Mouse (Mus musculus) 3134 (cell line): ENCODE results near the gene Rtl4.

Experiments
- DNase-seq: peaks from one replicate; pipeline ENCODE4 v3.0.0-alpha.2; 2011; ENCODE audit warnings: low spot score; ENCODE audit not compliant: insufficient read length; ENCODE audit errors: extremely low read depth

The Rtl4 gene

DNA sequence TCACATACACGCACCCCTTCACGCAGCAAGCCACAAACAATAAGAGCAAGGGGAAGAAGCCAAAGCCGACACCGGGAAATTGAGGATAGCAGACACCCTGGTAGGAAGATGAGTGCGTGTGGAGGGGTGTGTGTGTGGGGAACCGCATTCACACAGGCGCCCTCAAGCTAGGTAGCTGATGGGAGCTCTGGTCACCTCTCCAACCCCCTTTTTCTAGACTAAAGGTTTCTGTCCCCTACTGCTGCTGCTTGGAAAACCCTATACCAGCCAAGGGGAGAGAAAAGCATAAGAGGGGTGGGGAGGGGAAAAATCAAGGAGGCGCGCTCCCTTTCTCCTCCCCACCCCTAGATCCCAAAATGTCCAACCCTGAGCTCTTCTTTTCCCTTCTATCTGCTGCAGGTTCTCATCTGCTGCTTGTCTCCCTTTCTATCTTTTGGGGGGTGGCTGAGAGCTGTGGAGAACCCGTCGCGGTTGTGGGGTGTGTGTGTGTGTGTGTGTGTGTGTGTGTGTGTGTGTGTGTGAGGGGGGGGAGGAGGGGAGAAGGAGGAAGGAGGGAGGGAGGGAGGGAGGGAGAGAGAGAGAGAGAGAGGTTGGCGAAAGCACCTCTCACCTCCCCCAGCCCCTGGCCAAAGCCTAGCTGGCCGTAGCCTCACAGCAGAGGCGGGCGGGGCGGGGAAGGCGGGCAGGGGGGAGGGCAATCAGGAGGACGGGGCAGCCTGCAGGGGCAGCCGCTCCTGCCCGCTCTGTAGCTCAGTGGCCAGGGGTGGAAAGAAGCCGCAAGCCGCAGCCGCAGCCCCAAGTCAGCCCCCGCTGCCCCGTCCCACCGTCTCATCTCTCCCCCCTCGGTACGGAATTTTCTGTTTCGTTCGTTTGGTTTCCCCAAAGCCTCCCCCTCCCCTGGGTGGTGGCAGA is at the start of gene Rtl4:
Gene Rtl4 (plus strand): TSS at position 701 of the 912 bp plus-strand sequence.
- no peak for DNase-seq

DNA sequence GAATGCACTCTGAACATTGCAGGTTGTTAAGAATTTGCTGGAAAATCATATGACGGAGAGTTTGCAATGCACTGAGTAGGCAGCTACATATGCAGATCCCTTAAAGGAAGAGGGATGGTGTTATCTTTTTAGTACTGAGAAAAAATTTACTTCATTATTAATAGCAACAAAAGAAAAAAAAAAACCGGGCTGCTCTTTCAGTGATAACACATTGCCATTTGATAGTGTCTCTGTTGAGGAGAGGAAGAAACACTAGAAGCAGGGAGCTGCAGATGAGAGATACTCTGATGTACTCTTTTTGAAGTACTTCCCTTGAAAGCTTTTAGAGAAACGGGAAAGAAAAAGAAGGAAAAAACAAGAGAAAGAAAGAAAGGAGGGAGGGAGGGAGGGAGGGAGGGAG is 44.0 kb upstream of the Rtl4 start:
- no peak for DNase-seq

DNA sequence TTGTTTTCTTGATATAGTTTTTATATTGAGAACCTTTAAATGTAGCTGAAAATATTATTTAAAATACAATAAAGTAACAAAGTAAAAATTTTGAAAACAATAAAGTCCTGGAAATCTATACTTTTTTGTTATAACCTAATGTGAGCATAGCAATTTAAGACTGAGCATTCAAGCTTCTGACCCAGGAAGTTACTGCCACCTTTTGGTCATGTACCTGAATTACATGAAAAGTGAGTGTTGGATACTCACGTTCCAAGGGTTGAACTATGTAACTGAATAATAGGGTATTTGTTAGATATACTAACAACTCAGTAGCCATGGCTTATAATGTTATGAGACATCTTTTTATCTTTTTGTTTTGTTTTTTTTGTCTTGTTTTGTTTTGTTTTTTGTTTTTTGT is 43.3 kb upstream of the Rtl4 start:
- no peak for DNase-seq

DNA sequence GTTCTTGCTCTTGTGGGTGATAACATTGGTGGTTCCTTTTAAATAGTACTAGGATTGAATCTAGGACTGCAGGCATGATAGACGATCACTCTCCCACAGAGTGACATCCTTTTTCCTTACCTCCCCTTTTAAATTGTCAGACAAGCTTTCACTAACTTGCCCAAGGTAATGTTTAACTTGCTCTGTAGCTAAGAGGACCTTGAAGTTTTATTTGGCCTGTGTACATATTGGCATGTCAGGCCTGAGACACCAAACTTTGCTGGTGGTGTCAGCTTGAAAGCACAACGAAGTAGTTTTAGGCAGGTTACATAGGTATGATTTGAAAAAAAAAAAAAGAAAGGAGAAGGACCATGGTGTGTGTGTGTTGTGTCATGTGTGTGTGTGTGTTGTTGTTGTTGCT is 36.5 kb upstream of the Rtl4 start:
- DNase-seq = no peak

DNA sequence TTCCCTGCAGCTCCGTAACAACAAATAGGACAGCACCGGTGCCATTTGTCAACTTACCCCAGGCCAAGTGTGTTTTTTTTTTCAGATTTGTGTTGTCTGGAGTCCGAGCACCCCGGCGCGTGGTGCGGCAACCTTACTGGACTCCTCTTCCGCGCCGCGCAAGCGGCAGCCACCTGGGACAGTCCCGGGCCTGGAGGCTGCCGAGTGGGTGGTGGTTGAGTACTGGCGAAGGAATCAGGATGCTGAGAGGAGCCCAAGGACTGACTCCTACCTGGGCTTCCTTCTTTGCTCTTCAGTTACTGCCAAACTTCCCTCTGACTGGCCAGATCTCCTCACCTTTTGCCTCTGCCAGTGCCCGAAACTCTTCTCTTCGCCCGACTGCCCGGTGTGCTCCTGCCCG is 965 bp upstream of the Rtl4 start:
- DNase-seq = no peak

DNA sequence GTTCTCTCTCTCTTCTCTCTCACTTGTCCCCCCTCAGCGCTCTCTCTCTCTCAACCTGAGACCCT is 733 bp upstream of the Rtl4 start, which contains the start of gene Trpc5:
Gene Trpc5 (minus strand): TSS at position 39 of the 65 bp plus-strand sequence.
- DNase-seq = no peak

DNA sequence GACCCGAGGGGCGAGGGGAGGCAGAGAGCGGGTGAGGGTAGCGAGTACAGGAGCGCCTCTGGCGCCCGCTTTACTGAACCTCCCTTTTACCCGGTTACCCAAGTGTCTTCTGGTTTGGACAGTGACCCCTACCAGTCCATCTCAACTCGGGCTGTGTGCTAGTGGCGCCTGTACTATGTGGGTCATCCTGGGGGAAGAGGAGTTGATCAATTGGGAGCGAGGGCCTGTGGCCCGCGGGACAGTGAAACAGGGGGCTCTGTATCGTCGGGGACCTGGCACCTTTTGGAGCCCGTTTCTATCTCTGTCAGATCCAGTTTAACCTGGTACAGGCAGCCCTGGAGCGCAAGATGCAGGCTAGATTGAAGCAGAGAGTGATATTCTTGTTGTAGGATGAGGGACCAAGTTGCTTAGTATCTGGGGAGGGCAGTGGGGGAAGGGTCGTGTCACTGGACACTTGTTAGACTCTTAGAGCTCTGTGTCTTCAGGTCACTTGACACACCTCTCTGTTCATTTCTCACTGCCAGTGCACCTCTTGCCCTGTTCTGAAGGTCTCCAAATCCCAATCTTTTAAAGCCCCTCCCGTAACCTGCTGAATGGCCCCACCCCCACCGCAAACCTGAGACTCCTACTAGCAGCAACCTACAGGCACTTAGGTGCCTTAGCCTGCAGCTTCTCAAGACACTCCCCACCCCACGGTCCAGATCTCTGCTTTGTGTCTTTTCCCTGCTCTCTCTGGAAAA is 582 bp downstream of the Rtl4 start:
- DNase-seq = no peak

DNA sequence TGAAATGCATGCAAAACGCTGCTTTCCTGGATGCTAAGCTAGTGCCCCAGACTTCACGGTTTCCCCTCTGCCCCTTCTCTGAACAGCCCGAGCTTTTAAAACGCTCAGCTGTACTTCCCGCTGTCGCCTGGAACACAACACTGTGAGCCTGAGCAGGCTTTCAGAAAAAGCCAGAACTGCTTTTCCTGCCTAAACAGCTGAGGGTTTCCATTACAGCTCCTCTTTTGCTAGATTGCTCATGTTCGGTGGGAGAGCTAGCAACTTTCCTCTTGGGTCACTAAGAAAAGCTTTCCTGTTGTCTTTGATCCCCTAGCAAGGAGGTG is 1.1 kb downstream of the Rtl4 start:
- DNase-seq = no peak

DNA sequence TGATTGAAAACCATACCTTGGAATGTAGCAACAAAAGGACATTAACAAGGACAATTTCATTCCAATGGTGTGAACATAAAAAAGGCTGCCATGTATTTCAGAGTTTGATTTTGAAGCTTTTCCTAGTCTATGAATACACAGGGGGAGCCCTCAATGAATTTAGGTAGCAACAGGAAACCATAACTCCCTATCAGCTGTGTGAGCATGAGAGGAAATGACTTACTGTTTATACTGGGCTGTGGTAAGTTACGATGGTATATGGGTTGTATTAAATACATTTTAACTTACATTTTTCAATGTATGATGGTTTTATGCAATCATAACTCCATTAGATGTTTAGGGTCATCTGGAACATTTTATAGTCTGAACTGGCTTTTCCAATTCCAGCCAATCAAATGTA is 27.6 kb downstream of the Rtl4 start:
- no peak for DNase-seq

DNA sequence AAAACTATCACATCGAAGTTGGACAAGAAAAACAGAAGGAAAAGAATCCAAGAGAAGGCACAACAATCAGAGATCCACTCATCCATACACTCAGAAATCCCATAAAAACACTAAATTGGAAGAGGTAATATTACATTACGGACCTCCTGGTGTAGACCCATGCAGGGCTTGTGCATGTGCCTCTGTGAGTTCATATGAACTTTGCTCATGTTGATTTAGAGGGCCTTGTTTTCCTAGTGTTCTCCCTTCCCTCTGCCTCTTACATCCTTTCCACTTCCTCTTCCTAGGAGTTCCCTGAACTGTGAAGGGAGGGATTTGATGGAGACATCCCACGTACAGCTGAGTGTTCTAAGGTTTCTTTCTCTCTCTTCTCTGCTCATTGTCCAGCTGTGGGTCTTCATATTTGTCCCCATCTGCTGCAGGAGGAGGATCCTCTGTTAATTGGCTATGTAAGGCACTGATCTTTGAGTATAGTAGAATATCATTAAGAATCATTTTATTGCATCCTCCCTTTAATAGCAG is 58.9 kb downstream of the Rtl4 start:
- DNase-seq = no peak

DNA sequence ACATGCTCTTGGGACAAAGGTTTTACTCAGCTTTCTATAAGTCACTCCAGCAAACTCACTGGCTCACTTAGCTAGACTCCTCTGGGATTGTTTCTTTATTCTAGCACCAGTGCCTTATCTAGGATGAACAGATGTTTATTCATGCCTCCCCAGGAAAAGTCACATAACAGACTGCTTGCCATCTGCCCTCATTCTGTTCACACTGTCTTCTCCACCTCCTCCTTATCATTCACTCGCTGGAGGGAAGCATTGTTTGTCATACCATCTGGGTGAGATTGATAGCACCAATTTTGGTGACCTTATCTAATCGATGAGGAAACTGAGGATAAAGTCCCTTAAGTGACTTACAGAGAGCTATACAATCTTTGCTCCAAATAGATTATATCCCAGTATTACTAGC is 298.3 kb downstream of the Rtl4 start:
- no peak for DNase-seq

DNA sequence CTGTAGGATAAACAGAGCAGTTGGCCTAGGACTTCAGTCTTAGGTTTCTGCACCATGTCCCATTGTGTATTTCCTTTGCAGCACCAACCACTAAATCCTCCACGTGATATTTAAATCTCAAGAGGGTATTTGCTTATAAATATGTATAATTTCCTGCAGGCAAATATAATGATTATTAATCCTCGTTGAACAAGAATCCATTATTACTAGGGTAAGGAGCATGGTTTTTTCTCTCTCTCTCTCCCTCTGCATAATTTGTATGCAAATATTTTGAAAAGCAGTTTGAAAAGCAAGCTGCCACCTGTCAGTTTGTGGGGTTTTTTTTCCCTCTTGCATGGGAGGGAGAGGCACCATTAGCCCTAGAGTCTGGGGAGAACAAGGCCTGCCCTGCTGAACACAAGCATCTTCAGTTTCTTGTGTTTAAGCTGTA is 376.8 kb downstream of the Rtl4 start:
- DNase-seq = no peak

DNA sequence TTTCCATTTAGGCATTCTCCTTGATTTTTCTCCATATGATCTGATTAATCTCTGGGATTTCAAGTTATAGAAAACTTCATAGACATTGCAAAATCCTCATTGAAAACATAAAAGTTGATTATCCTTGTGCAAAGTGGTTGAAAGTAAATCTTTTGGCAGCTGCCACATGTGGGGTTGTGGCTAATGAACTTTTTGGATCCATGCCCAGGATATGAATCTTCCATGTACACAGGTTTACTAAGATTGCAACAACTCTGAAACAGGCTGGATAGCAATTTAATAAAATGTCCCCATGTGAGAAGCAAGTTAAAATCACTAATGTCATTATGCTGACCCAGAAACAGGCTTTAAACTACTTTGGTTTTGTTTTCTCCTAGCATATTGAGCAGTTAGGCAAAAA is 401.1 kb downstream of the Rtl4 start:
- DNase-seq = no peak

DNA sequence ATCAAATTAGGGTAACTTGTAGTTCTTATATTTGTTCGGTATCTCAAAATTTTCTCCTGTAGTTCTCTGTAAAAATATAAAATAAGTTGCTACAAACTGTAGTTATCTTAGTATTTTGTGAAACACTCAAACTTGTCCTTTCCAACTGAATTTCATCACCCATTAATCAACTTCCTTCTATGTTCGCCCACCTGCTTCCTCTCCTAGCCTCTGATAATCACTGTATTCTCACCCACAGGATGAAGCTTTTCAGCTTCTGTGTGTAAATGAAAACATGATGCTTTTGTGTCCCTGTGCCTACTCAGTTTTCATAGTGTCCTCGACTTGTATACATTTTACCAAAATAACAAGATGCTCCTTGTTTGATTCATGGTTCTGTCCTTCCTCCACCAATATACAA is 401.7 kb downstream of the Rtl4 start:
- no peak for DNase-seq

DNA sequence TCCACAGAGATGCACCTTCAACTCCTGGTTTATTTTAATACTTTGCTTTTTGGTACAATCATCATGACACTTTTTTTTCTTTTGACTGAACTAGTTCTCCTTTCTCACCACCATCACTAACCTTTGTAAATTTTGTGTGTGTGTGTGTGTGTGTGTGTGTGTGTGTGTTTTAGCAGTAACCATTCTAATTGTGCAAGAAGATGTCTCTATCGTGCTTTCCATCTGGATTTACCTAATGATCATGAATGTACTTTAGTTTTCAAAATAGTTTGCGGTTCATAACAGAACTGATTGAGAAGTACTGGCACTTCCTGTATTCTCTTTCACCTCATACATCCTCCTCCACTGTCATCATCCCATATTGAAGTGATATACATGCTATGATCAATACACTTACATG is 402.3 kb downstream of the Rtl4 start:
- DNase-seq = no peak
